Mouse (Mus musculus) MEL (cell line): ENCODE results near the gene Vps50. TPM values are rescaled to one million over a fixed set of nuclear protein-coding genes. Genes with fewer than 3 reads are reported as not detected.

ENCODE experiments used
- DNase-seq: peaks from one replicate; pipeline ENCODE4 v3.0.0; 2011; ENCODE audit warnings: low read depth, low spot score
- H3K27ac ChIP-seq: 2 replicates; pipeline ENCODE4 v1.5.1; 2012; ENCODE audit warnings: low read depth, mild to moderate bottlenecking, control low read depth, low read length, moderate library complexity; ENCODE audit not compliant: control insufficient read depth
- H3K27me3 ChIP-seq, 2 experiments: fragments of 150-350 bp in 1 of 2; sonication (generic) in 1 of 2; 2 replicates each; pipeline ENCODE4 v1.6.1; 2012; ENCODE audit warnings: low read length in 2 of 2, mild to moderate bottlenecking in 2 of 2, improper control_type of control experiment in 1 of 2, moderate library complexity in 1 of 2; ENCODE audit not compliant: insufficient read depth in 2 of 2, control insufficient read depth in 1 of 2
- H3K36me3 ChIP-seq, 2 experiments: 2 replicates each; pipeline ENCODE4 v1.6.1; 2012 to 2014; ENCODE audit warnings: low read length in 2 of 2, improper control_type of control experiment in 1 of 2, inconsistent platforms in 1 of 2, mild to moderate bottlenecking in 1 of 2; ENCODE audit not compliant: insufficient read depth in 2 of 2, control insufficient read depth in 1 of 2
- H3K4me1 ChIP-seq, 2 experiments: fragments of 150-350 bp in 1 of 2; sonication (generic) in 1 of 2; 2 replicates each; pipeline ENCODE4 v1.6.1; 2012; ENCODE audit warnings: low read length in 2 of 2, improper control_type of control experiment in 1 of 2, mild to moderate bottlenecking in 1 of 2; ENCODE audit not compliant: insufficient read depth in 2 of 2, control insufficient read depth in 1 of 2
- H3K4me3 ChIP-seq, 2 experiments: fragments of 150-350 bp in 1 of 2; sonication (generic) in 1 of 2; 2 replicates each; pipeline ENCODE4 v1.5.1; 2012; ENCODE audit warnings: low read depth in 2 of 2, low read length in 2 of 2, mild to moderate bottlenecking in 2 of 2, moderate library complexity in 2 of 2, control low read depth in 1 of 2, improper control_type of control experiment in 1 of 2; ENCODE audit not compliant: control insufficient read depth in 1 of 2, insufficient read depth in 1 of 2
- H3K79me2 ChIP-seq: 2 replicates; pipeline ENCODE4 v1.6.1; 2012; ENCODE audit warnings: mild to moderate bottlenecking, low read length, moderate library complexity; ENCODE audit not compliant: control insufficient read depth, poor library complexity, insufficient read depth
- H3K9ac ChIP-seq: 2 replicates; pipeline ENCODE4 v1.6.1; 2012; ENCODE audit warnings: low read depth, mild to moderate bottlenecking, control low read depth, low read length, moderate library complexity; ENCODE audit not compliant: control insufficient read depth, poor library complexity, severe bottlenecking
- H3K9me3 ChIP-seq: fragments of 150-350 bp; sonication (generic); replicated peaks from 2 replicates; pipeline ENCODE4 v1.6.1; 2012; ENCODE audit warnings: mild to moderate bottlenecking, low read length, improper control_type of control experiment, moderate library complexity; ENCODE audit not compliant: insufficient read depth
- BHLHE40 ChIP-seq: IDR thresholded peaks from 2 replicates; pipeline ENCODE4 v1.6.1; 2012; ENCODE audit warnings: low read depth, mild to moderate bottlenecking, inconsistent platforms, low read length, improper control_type of control experiment, borderline replicate concordance
- CHD1 ChIP-seq: IDR thresholded peaks from 2 replicates; pipeline ENCODE4 v1.6.1; 2012; ENCODE audit warnings: low read depth, mild to moderate bottlenecking, inconsistent platforms, low read length, improper control_type of control experiment
- CTCF ChIP-seq, 3 experiments: IDR thresholded peaks in 2 of 3; conservative IDR thresholded peaks in 1 of 3; 2 replicates each; pipeline ENCODE4 v1.5.1; 2011 to 2012; ENCODE audit warnings: low read length in 3 of 3, low read depth in 2 of 3, mild to moderate bottlenecking in 2 of 3, improper control_type of control experiment in 1 of 3, inconsistent platforms in 1 of 3, mixed read lengths in 1 of 3, moderate library complexity in 1 of 3; ENCODE audit not compliant: control insufficient read depth in 1 of 3, insufficient read depth in 1 of 3, poor library complexity in 1 of 3, severe bottlenecking in 1 of 3
- ELF1 ChIP-seq: IDR thresholded peaks from 2 replicates; pipeline ENCODE4 v1.6.1; 2014; ENCODE audit warnings: low read depth, mild to moderate bottlenecking, inconsistent platforms, low read length, improper control_type of control experiment, moderate library complexity
- ETS1 ChIP-seq: IDR thresholded peaks from 2 replicates; pipeline ENCODE4 v1.6.1; 2012; ENCODE audit warnings: low read depth, mild to moderate bottlenecking, inconsistent platforms, low read length, improper control_type of control experiment, moderate library complexity
- GATA1 ChIP-seq: IDR thresholded peaks from 2 replicates; pipeline ENCODE4 v1.6.1; 2011; ENCODE audit warnings: low read depth, low read length, improper control_type of control experiment
- HCFC1 ChIP-seq: IDR thresholded peaks from 2 replicates; pipeline ENCODE4 v1.6.1; 2012; ENCODE audit warnings: low read depth, mild to moderate bottlenecking, inconsistent platforms, low read length, improper control_type of control experiment, moderate library complexity
- KAT2A ChIP-seq: conservative IDR thresholded peaks from 2 replicates; pipeline ENCODE4 v1.6.1; 2012; ENCODE audit warnings: low read depth, low read length, improper control_type of control experiment, inconsistent platforms
- MAFK ChIP-seq: IDR thresholded peaks from 2 replicates; pipeline ENCODE4 v1.6.1; 2011; ENCODE audit warnings: low read depth, mild to moderate bottlenecking, low read length, improper control_type of control experiment, borderline replicate concordance
- MAZ ChIP-seq: IDR thresholded peaks from 2 replicates; pipeline ENCODE4 v1.6.1; 2012; ENCODE audit warnings: low read depth, mild to moderate bottlenecking, inconsistent platforms, low read length, improper control_type of control experiment
- MEF2A ChIP-seq: IDR thresholded peaks from 2 replicates; pipeline ENCODE4 v1.6.1; 2014; ENCODE audit warnings: low read depth, mild to moderate bottlenecking, inconsistent platforms, low read length, improper control_type of control experiment; ENCODE audit not compliant: poor library complexity, insufficient replicate concordance, severe bottlenecking; ENCODE audit errors: extremely low read depth
- MYB ChIP-seq: IDR thresholded peaks from 2 replicates; pipeline ENCODE4 v1.6.1; 2011; ENCODE audit warnings: mild to moderate bottlenecking, low read depth, low read length, improper control_type of control experiment
- MYC ChIP-seq: IDR thresholded peaks from 2 replicates; pipeline ENCODE4 v1.6.1; 2011; ENCODE audit warnings: low read depth, mild to moderate bottlenecking, low read length, improper control_type of control experiment, moderate library complexity
- NELFE ChIP-seq: IDR thresholded peaks from 2 replicates; pipeline ENCODE4 v1.6.1; 2011; ENCODE audit warnings: low read depth, low read length, improper control_type of control experiment
- POLR2A ChIP-seq, 2 experiments: IDR thresholded peaks; 2 replicates each; pipeline ENCODE4 v1.6.1; 2011 to 2012; ENCODE audit warnings: low read length in 2 of 2, mild to moderate bottlenecking in 2 of 2, control low read depth in 1 of 2, improper control_type of control experiment in 1 of 2, low read depth in 1 of 2, moderate library complexity in 1 of 2; ENCODE audit not compliant: control insufficient read depth in 1 of 2, insufficient read depth in 1 of 2, poor library complexity in 1 of 2
- RAD21 ChIP-seq: IDR thresholded peaks from 2 replicates; pipeline ENCODE4 v1.6.1; 2011; ENCODE audit warnings: mild to moderate bottlenecking, low read depth, low read length, improper control_type of control experiment
- RCOR1 ChIP-seq: IDR thresholded peaks from 2 replicates; pipeline ENCODE4 v1.6.1; 2012; ENCODE audit warnings: low read depth, mild to moderate bottlenecking, inconsistent platforms, low read length, improper control_type of control experiment
- SIN3A ChIP-seq: IDR thresholded peaks from 2 replicates; pipeline ENCODE4 v1.6.1; 2012; ENCODE audit warnings: low read length, improper control_type of control experiment, inconsistent platforms
- TAL1 ChIP-seq: IDR thresholded peaks from 2 replicates; pipeline ENCODE4 v1.6.1; 2012; ENCODE audit warnings: mild to moderate bottlenecking, inconsistent platforms, low read length, moderate library complexity, mixed read lengths
- TCF12 ChIP-seq: IDR thresholded peaks from 2 replicates; pipeline ENCODE4 v1.6.1; 2014; ENCODE audit warnings: low read depth, mild to moderate bottlenecking, inconsistent platforms, low read length, improper control_type of control experiment, moderate library complexity
- USF1 ChIP-seq: IDR thresholded peaks from 2 replicates; pipeline ENCODE4 v1.6.1; 2014; ENCODE audit warnings: low read depth, mild to moderate bottlenecking, inconsistent platforms, low read length, improper control_type of control experiment, moderate library complexity
- ZC3H11A ChIP-seq: IDR thresholded peaks from 2 replicates; pipeline ENCODE4 v1.6.1; 2012; ENCODE audit warnings: low read depth, mild to moderate bottlenecking, inconsistent platforms, low read length, improper control_type of control experiment
- ZNF384 ChIP-seq: IDR thresholded peaks from 2 replicates; pipeline ENCODE4 v1.6.1; 2012; ENCODE audit warnings: low read depth, mild to moderate bottlenecking, inconsistent platforms, low read length, improper control_type of control experiment
- polyA plus RNA-seq, 2 experiments: library from polyadenylated mRNA; stranded (reverse) in 1 of 2; unstranded in 1 of 2; fragments of >175 nt in 1 of 2; fragments of >200 nt in 1 of 2; gene quantifications; 2 replicates each; pipeline versions ENCODE4 v1.2.1 to v1.2.4; 2012; ENCODE audit warnings: low replicate concordance in 2 of 2, low read depth in 1 of 2; ENCODE audit not compliant: insufficient read length in 2 of 2, insufficient read depth in 1 of 2, missing spikeins in 1 of 2
- total RNA-seq: library from RNA; depleted of rRNA; stranded (reverse); fragments of 300-350 nt; gene quantifications from 2 replicates; pipeline ENCODE4 v1.2.3, GENCODE M21; 2012

Gene Vps50
- total and polyA plus RNA-seq, 3 experiments, result 13.5 to 20.2 TPM; not detected in 1

DNA sequence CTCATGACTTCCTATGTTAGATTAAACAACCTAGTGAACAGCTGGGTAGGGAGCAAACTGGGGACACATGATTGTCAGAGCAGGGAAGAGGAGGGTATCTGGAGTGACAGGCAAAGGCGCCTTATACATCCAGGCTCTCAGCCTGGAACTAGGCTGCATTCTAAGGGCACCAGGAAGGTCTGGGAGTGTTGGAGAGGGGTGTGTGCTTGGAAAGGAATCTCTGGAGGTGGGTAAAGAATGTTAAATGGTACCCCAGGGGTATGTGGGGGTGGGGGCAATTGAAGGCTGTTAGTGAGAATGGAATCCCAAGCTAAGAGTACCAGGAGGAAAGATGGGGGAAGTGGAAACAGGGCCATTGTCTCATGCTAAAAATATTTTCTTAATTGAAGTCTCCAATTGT lies 96.1 kb downstream of the Vps50 start:
- TF ChIP-seq MYB (no peak), ELF1 (no peak), GATA1 (no peak), TCF12 (no peak), ETS1 (no peak), ZC3H11A (no peak), ZNF384 (no peak), POLR2A (IDR thresholded peaks at IDR 0.05; ENCODE audit: control insufficient read depth in 1 of 2, insufficient read depth in 1 of 2, low read depth in 1 of 2, low read length in 2 of 2, poor library complexity in 1 of 2) (no peak), RAD21 (no peak), MAZ (no peak)
- Histone ChIP-seq H3K27ac (no peak overlapping the region), H3K9ac (no peak overlapping the region), H3K4me3 (no peak overlapping the region), H3K4me1 (peaks cover 0 to 10% of the 10 kb centered on the region in 2 experiments; a peak in 2 of 4 replicates), H3K79me2 (no peaks in the 10 kb centered on the region), H3K27me3 (no peaks in the 10 kb centered on the region), H3K36me3 (peaks cover 0 to 15% of the 10 kb centered on the region in 2 experiments; a peak in 3 of 4 replicates), H3K9me3 (no peaks in the 10 kb centered on the region)
- DNase-seq, result no peak

DNA sequence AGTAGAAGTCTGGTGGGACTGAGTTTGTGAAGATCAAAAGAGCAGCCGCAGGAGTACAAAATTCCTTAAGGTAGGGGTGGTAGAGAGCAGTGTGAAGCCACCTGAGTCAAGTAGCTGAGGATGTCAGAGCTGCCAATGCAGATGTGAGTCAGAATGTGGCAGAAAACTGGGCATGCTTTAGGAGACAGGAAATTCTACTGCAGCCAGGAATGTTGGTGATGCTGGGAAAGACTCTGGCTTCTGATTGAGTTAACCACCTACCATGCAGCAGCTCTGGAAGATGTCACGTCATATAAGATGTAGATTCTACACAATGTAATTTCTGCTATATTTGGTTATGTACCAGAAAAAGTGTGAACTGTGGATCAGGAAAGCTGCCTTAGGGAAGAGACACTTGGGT lies 114.6 kb downstream of the Vps50 start:
- no peak overlapping the region for H3K9ac ChIP-seq
- H3K36me3 ChIP-seq, result no peaks in the 10 kb centered on the region
- TF ChIP-seq BHLHE40 (no peak), CHD1 (no peak), MEF2A (no peak), HCFC1 (no peak), RCOR1 (no peak), TCF12 (no peak), MYC (no peak), CTCF (IDR thresholded peaks at IDR 0.05 in 2 of 3, conservative IDR thresholded peaks at IDR 0.05 in 1 of 3; ENCODE audit: control insufficient read depth in 1 of 3, insufficient read depth in 1 of 3, low read depth in 2 of 3, low read length in 3 of 3, poor library complexity in 1 of 3, severe bottlenecking in 1 of 3) (no peak), ZNF384 (no peak), MAZ (no peak), ZC3H11A (no peak), TAL1 (no peak), NELFE (no peak), ELF1 (no peak), KAT2A (no peak), USF1 (no peak), SIN3A (no peak), MAFK (no peak)
- H3K4me3 ChIP-seq, result no peak overlapping the region
- no peak for DNase-seq
- H3K79me2 ChIP-seq, result no peaks in the 10 kb centered on the region
- no peaks in the 10 kb centered on the region for H3K9me3 ChIP-seq
- no peak overlapping the region for H3K27ac ChIP-seq
- H3K27me3 ChIP-seq, result no peaks in the 10 kb centered on the region
- no peaks in the 10 kb centered on the region for H3K4me1 ChIP-seq
